Mouse (Mus musculus) hindlimb bud, embryonic 11.5 days (tissue): ENCODE data around the gene Gm11992.

Experiments used
- DNase-seq: peaks from one replicate; pipeline ENCODE4 v3.0.0-alpha.2; 2012; ENCODE audit warnings: low read depth, low spot score; ENCODE audit errors: extremely low spot score

Gm11992 gene

DNA sequence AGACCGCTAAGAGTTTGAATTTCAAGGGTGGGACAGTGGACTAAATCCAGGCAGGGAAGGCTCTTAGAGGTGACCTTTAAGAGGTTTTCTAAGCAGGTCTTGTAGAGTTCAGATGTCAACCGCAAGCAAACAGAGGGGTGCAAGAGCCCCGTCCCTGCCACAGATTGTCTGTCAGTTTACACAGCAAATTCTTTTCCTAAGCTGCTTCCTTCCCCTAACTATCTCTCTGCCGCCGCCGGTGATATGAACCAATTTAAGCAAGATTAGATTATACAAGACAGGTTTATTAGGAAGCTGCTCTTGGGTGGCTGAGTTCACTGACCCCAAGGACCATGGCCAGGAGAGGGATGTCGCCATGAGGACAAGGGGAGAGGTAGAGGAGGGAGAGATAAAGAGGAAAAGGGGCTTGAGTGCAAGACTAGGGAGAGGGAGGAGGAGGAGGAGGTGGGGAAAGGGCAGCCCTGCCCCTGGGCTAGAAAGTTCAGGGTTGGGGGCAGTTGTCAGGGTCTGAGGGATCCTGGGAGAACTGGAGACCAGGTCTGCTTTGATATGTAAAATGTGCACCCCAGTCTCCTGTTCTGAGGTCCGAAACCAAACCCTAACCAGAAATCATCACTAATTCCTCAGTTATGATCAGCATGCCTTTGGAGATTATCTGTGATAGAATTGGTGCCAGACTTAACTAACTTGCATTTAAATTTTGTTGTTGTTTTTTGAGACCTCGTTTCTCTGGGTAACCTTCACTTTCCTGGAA, 67.2 kb downstream of the Gm11992 start:
- no peak for DNase-seq

GRCm38 (mm10) chr11:9116121-9116520, 67.7 kb downstream of the Gm11992 start:
- no peak for DNase-seq

GRCm38 (mm10) chr11:9116916-9117315, 68.5 kb downstream of the Gm11992 start:
- DNase-seq: no peak

DNA sequence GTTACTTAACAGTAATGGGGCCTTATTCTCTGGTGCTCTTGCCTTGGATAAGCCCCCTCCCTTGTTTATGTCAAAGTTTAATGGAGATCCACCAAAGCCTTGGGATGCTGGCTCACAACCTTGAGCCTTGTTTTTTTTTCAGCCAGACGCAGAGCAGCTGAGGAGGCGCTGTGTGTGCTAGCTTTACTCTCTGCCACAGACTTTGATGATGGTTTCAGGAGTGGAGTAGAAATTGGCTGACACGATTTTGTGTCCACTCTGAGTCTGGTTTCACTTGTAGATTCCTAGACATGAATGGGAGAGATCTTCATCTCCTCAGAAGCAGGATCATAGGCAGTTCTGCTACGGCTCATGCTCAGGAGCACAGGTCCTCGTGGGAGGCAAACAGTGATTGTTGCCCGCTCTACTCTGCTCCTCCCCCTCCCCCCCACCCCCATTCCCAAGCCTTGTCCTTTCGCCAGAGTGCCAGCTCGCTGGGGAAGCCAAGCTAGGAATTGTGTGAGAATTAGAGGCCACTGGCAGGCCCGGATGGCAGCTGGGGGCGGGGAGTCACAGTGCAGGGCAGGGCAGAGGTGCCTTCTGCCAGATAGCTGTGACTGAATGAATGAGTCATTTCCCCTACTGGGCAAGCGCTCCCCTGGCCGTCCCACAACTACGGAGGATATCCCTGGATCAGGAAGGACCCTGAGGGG, 69.1 kb downstream of the Gm11992 start:
- DNase-seq: no peak

DNA sequence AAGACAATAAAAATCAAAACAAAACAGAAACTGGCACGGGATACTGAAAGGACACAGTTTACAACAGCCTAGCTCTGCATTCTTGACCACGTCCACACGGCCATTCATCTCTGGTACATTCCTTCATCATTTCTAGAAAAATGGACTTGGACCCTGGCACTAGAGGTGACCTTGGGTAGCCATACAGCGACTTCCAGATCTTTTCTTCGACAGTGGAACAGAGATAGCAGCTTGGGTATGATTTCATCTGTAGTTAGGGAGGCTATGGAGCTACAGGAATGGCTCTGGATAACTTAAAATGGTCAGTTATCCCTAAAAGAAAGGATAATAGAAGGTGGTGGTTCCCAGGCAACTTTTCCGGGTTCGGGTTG, 69.6 kb downstream of the Gm11992 start, which contains the start of gene Upp1:
Gene Upp1 (plus strand): TSS at position 54 of the 371 bp plus-strand sequence.
- no peak for DNase-seq

GRCm38 (mm10) chr11:9118421-9119121, 70.2 kb downstream of the Gm11992 start:
- no peak for DNase-seq
